ENCODE assay signal across 11 mouse cellular contexts in genomic region chr2:146646237-146646972, GRCm38 (mm10).
DNase-seq lines count a peak whose midpoint lies in the region; ATAC-seq and TF ChIP-seq lines count a peak whose summit lies in the region.
"Had no signal": no experiment of that assay in that cellular context is flagged by ENCODE, and none has a peak within 500 bp of the region (broad histone marks: within the 10 kb centered on the region; RNA-seq: fewer than 3 reads in every experiment).

No protein-coding gene starts in this region.

- no peak for TF ChIP-seq CTCF in midbrain, postnatal 0 days (IDR thresholded peaks at IDR 0.05)

- H3K4me1 ChIP-seq in forebrain, embryonic 12.5 days: peaks cover 9% of the 10 kb centered on the region
- no peaks in the 10 kb centered on the region for H3K4me1 ChIP-seq in midbrain, postnatal 0 days (ENCODE audit: insufficient read depth, low read length)
- H3K4me1 ChIP-seq in intestine, embryonic 16.5 days (ENCODE audit: control insufficient read depth, insufficient read depth, low read length): no peaks in the 10 kb centered on the region

- peak; percentile 77 for ATAC-seq in forebrain, embryonic 12.5 days (ENCODE audit: low FRiP score)
- ATAC-seq in midbrain, postnatal 0 days (ENCODE audit: low FRiP score): peak; percentile 62; the same call in 1 of the 2 replicates
- no peak for ATAC-seq in intestine, embryonic 16.5 days

- H3K27me3 ChIP-seq in forebrain, embryonic 12.5 days: peaks cover 33% of the 10 kb centered on the region
- H3K27me3 ChIP-seq in midbrain, postnatal 0 days (ENCODE audit: insufficient read depth, low read length): no peaks in the 10 kb centered on the region
- no peaks in the 10 kb centered on the region; the same call in 1 of the 2 replicates for H3K27me3 ChIP-seq in intestine, embryonic 16.5 days (replicated peaks; ENCODE audit: control insufficient read depth, insufficient read depth, low read length)

- H3K9ac ChIP-seq in forebrain, embryonic 12.5 days: no peak overlapping the region
- 0 out of 2 replicates have a peak overlapping the region, but pooled peaks have one; percentile 29 for H3K9ac ChIP-seq in midbrain, postnatal 0 days (replicated peaks; ENCODE audit: low read length, poor library complexity, severe bottlenecking)
- no peak overlapping the region for H3K9ac ChIP-seq in intestine, embryonic 16.5 days (ENCODE audit: low read depth, low read length)

- peak overlapping the region; percentile 27 for H3K4me2 ChIP-seq in forebrain, embryonic 12.5 days
- peak overlapping the region; percentile 26; the same call in 1 of the 2 replicates for H3K4me2 ChIP-seq in midbrain, postnatal 0 days (ENCODE audit: low read depth, low read length, poor library complexity, severe bottlenecking)
- H3K4me2 ChIP-seq in intestine, embryonic 16.5 days (ENCODE audit: low read depth, low read length): no peak overlapping the region

- no peaks in the 10 kb centered on the region for H3K36me3 ChIP-seq in forebrain, embryonic 12.5 days (replicated peaks)
- no peaks in the 10 kb centered on the region for H3K36me3 ChIP-seq in midbrain, postnatal 0 days (ENCODE audit: insufficient read depth, low read length)
- no peaks in the 10 kb centered on the region for H3K36me3 ChIP-seq in intestine, embryonic 16.5 days (ENCODE audit: control insufficient read depth, insufficient read depth, low read length)

- WGBS in forebrain, embryonic 12.5 days: 4% methylated on average over 16 of the region's 16 CpGs
- WGBS in midbrain, postnatal 0 days: 18% methylated on average over 16 of the region's 16 CpGs
- 60% methylated on average over 16 of the region's 16 CpGs for WGBS in intestine, embryonic 16.5 days

- H3K27ac ChIP-seq in forebrain, embryonic 12.5 days: peak overlapping the region; percentile 0; the same call in 1 of the 2 replicates
- no peak overlapping the region for H3K27ac ChIP-seq in midbrain, postnatal 0 days (ENCODE audit: low read depth, low read length)
- no peak overlapping the region for H3K27ac ChIP-seq in intestine, embryonic 16.5 days (ENCODE audit: low read length)

- no peak overlapping the region for H3K4me3 ChIP-seq in forebrain, embryonic 12.5 days (replicated peaks)
- H3K4me3 ChIP-seq in midbrain, postnatal 0 days (ENCODE audit: low read depth, low read length): no peak overlapping the region
- no peak overlapping the region for H3K4me3 ChIP-seq in intestine, embryonic 16.5 days (ENCODE audit: low read length)
- H3K4me3 ChIP-seq: myocyte had no signal

- H3K9me3 ChIP-seq in forebrain, embryonic 12.5 days: no peaks in the 10 kb centered on the region
- H3K9me3 ChIP-seq in midbrain, postnatal 0 days (ENCODE audit: low read length): no peaks in the 10 kb centered on the region
- no peaks in the 10 kb centered on the region for H3K9me3 ChIP-seq in intestine, embryonic 16.5 days (ENCODE audit: control insufficient read depth, low read length)

- DNase-seq in heart, adult 11 months: peak; percentile 66
- no peak for DNase-seq in heart, adult 8-10 months (ENCODE audit: low spot score)
- DNase-seq in kidney, postnatal 10 days: peak; percentile 8
- DNase-seq in midbrain, postnatal 0 days (ENCODE audit: low spot score): peak; percentile 40
- DNase-seq in adrenal gland, postnatal 25 days: no peak
- no peak for DNase-seq in lung, postnatal 14 days
- DNase-seq: cerebellum, adult 9-11 months; heart, adult 18-20 months had no signal

Comparison
In these comparisons a context has a peak if more than half of its experiments do, and no peak if none do; other contexts are left out.
1. DNase-seq: peak in heart, adult 11 months (single experiment), kidney, postnatal 10 days (single experiment) and midbrain, postnatal 0 days (single experiment); none in heart, adult 8-10 months (single experiment), adrenal gland, postnatal 25 days (single experiment) and lung, postnatal 14 days (single experiment).